Mouse (Mus musculus) CH12F3 (cell line): ENCODE measurements around the gene C330007P06Rik.
"Not testable (repeated sequence)": the region's sequence is repeated elsewhere in the genome, so short reads cannot be mapped to it uniquely, and the experiment has no call there.

Source experiments
- in situ Hi-C: fragments of 300-500 bp; cut with MboI; formaldehyde crosslinking; loops from 2 replicates; pipeline ENCODE4 v1.14.3; 2020; ENCODE audit warnings: low sequenced_read_pairs

C330007P06Rik gene

GRCm38 (mm10) chrX:36873765-36874164 lies at the start of gene C330007P06Rik, which contains the start of gene Ube2a:
TSS of gene C330007P06Rik (minus strand) at chrX:36874111.
TSS of gene Ube2a (plus strand) at chrX:36873900.
- in situ Hi-C loops: no loop called here

DNA sequence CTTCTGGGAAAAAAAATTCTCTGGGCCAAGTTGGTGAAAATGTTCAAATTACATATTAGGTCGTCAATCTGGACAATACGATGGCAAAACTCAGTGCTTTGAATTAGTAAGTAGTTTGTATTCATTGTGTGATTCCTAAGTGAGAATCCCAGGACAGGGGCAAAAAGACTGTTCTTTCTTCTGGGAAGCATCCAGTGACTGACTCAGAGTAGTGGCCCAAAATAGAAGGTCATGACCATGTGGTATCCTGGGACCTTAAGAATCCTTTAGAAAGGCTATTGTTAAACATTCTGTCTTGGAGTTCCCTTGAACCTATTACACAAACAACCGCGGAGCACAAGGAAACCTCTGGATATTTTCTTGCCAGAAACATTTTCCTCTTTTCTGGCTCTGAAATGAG lies 47.4 kb upstream of the C330007P06Rik start:
- in situ Hi-C loops: no loop called here

DNA sequence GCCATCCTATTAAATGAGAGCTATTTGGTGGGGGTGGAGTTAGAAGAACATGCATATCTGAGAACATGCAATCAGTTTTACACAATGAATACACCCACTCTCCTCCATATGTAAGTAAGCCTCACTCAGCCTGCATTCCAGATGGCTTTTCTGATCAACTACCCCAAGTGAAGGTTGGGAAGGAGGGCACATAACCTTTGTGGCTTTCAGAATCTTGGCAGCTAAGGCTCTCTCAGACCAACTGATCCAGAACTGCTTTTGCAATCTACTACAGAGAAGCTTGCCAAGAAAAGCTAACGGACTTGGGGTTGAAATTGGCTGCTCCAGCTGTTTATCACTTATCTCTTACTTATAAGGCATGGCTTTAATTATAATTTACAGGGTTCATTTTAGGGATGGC lies 43.8 kb upstream of the C330007P06Rik start:
- in situ Hi-C loops: no loop called here

- in situ Hi-C loops: no loop called here
Observed at GRCm38 (mm10) chrX:36911343-36911742, 37.4 kb upstream of the C330007P06Rik start.

DNA sequence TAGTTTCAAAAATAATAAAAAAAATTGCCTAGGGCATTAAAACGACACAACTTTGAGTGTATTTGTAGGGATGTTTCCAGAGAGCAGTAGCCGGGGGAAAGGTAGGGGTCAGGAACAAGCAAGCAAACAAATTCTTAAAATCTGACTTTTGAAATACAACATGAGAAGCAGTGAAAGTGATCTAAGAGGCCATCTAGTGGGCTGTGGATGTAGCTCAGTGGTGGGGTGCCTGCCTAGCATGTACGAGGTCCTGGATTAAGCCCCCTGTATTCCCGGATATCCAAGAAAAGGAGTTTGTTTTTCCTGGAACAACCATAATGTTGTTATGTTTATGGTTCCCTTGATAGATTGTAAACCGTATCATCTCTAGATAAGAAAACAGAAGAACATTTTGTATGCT lies 32.6 kb upstream of the C330007P06Rik start:
- in situ Hi-C loops: no loop called here

- in situ Hi-C loops: no loop called here
Observed at GRCm38 (mm10) chrX:36903115-36903768, 29.3 kb upstream of the C330007P06Rik start.

- in situ Hi-C loops: no loop called here
Observed at GRCm38 (mm10) chrX:36902321-36903114, 28.6 kb upstream of the C330007P06Rik start, which contains the start of gene Nkrf. TSS of gene Nkrf (minus strand) at chrX:36902899.

DNA sequence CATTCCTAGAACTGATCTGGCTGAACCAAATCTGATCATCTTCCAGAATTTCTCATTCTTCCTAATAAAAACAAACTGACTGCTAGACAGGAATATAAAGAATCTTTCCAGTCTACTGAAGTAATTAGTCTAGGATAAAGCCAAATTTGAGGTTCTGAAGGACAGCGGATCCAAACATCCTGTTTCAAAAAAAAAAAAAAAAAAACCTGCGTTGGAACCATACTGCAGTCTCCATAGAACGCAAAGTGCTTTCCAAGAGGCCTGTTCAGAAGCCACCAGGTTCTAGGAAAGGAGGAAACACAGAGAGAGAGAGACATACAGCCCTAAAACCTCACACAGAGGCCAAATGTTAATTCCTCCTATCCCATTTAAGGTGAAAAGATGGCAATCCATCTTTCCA lies 27.7 kb upstream of the C330007P06Rik start:
- in situ Hi-C loops: no loop called here

- in situ Hi-C loops: not testable (repeated sequence)
Observed at GRCm38 (mm10) chrX:36898931-36899330, 25.0 kb upstream of the C330007P06Rik start.

- in situ Hi-C loops: no loop called here
Observed at GRCm38 (mm10) chrX:36884719-36885118, 10.8 kb upstream of the C330007P06Rik start.

DNA sequence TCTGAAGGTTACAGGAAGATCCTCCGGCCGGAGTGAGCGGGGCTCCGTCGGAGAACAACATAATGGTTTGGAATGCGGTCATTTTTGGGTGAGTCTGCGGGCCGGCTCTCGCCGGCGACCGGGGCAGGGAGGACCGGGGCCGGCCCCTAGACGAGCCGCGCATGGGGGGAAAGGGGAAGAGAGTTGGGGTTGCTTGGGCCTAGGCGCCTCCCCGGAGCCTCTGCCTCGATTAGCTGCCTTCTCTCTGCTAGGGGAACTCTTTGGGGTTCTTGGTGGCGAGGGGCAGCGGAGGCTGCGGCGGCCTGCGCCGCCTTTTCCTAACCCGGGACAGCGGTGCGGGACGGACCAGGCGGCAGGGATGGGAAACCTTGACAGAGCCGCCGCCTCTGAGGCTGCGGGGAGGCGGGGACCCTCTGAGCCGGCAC lies 805 bp upstream of the C330007P06Rik start:
- in situ Hi-C loops: no loop called here

GRCm38 (mm10) chrX:36874178-36874696 lies 326 bp upstream of the C330007P06Rik start:
- in situ Hi-C loops: no loop called here

GRCm38 (mm10) chrX:36870372-36870771 lies 3.5 kb downstream of the C330007P06Rik start:
- in situ Hi-C loops: no loop called here

- in situ Hi-C loops: no loop called here
Observed at GRCm38 (mm10) chrX:36864609-36865328, 9.1 kb downstream of the C330007P06Rik start.

- in situ Hi-C loops: no loop called here
Observed at GRCm38 (mm10) chrX:36863766-36864608, 9.9 kb downstream of the C330007P06Rik start.

- in situ Hi-C loops: no loop called here
Observed at GRCm38 (mm10) chrX:36852631-36853030, 21.3 kb downstream of the C330007P06Rik start.

GRCm38 (mm10) chrX:36847152-36847551 lies 26.8 kb downstream of the C330007P06Rik start:
- in situ Hi-C loops: no loop called here

DNA sequence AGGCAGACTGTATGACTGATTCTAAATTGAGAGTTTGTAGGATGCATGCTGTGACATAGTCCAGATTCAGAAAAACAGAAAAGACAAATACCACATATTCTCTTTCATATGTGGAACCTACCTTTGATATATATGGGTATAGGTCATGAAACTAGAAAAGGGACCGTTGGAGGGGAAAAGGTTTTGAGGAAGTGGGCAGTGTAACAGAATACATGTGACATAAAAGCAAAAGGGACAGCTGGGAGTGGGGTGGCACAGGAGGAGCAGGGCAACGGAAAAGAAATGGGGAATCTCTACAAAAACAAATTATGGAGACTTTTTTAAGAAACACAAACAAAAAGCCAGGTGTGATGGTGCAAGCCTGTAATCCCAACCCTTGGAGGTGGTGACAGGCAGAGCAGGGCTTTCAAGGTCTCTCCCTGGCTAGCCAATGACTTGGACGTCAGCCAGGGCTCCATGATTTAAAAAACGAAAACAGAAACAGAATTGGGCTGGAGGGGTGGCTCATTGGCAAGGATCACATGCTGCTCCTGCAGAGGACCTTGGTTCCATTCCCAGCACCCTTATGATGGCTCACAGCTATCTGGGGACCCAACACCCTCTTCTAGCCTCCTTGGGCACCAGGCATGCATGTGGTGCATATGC lies 30.4 kb downstream of the C330007P06Rik start:
- in situ Hi-C loops: no loop called here

- in situ Hi-C loops: no loop called here
Observed at GRCm38 (mm10) chrX:36841698-36842097, 32.2 kb downstream of the C330007P06Rik start.

DNA sequence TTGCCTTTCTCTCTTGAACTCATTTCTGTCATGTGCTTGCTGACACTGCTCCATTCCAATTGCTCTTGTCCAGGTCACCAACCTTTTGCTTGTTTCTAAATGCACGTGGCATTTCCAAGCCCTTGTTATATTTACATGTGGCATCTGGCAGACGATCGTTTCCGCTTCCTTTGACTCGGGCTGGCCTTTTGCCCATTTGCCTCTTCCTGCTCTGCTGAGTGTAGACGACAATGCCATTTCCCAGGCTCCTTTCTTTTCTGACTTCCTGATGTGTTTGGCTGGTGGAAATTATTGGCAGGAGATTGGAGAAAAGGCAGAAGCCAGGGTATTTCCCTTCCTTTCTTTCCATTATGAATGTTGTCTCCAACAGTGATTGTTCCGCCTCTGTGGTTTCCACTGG lies 34.5 kb downstream of the C330007P06Rik start:
- in situ Hi-C loops: no loop called here
